Mouse (Mus musculus) T-helper 2 cell (primary cell): ENCODE measurements around the gene Kif22.

Source experiments
- in situ Hi-C: fragments of 300-600 bp; cut with MboI, MseI; formaldehyde crosslinking; loops from one replicate; pipeline ENCODE4 v1.15.1; 2025; ENCODE audit warnings: high pct_unique_total_duplicates

Kif22 gene

DNA sequence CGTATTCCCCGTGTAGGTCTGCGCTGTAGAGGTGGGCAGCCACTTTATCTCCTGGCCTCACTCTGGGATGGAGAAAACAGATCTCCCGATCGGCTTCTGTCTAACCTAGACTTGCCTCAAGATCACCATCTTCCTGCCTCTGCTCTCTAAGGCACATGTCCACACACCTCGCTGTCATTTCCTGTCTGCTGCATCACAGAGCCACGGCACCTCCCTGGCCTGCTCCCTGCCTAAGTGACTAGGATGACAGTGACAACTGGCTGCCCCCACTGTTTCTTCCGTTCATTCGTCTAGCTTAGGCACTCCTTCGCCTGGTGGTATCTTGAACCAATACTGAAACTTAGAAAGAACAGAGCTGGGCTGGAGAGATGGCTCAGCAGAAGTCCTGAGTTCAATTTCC, 42.7 kb downstream of the Kif22 start:
- in situ Hi-C loops: loop anchor here (10.0 kb wide), 1 partner anchor 695 kb away; no protein-coding TSS in a partner anchor

DNA sequence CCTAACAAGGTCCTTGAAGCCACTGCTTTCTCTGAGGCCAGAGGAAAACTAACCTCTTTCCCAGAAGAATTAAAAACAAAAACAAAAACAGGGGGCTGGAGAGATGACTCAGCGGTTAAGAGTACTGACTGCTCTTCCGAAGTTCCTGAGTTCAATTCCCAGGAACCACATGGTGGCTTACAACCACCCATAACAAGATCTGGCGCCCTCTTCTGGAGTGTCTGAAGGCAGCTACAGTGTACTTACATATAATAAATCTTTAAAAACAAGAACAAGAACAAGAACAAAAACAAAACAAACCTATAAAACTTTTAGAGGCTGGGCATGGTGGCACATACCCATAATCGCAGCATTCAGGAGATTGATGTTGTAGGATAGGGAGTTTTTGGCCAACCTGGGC, 45.8 kb downstream of the Kif22 start:
- in situ Hi-C loops: loop anchor here (10.0 kb wide), 1 partner anchor 698 kb away; no protein-coding TSS in a partner anchor

DNA sequence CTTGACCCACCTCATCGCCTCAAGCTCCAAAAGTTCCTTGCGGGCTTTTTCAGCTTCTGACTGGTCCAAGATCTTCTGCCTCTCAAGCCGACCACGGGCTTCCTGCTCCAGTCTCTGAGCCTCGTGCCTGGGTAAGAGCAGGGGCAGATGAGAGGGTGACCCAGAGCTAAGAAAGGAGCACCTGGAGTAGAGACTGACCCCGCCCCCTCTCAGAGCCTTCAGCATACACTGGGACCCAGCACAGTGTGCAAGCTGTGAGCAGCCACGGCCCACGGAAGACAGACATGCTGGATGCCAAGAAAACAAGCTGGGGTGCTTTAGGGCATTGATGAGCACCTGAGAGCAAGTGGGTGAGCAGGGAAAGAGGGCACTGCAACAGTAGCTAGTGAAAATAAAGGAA, 53.5 kb downstream of the Kif22 start:
- in situ Hi-C loops: no loop called here

DNA sequence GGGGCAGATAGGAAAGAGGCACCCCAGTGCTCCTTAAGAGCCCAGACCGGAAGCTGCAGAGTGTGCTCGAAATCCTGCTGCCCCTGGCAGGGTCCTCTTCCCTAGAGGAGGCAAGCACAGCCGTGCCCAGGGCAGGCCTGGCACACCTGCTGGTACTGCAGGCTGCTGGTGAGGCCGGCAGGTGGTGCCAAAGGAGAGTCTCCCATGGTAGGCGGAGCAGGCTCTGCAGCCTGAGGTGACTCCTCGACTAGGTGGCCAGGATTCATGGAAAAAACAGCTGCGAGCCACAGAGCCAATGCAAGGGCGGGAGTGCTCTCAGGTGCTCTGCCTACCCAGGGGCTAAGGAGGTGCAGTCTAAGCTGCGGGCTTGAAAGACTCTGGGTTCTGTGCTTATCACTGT, 56.0 kb downstream of the Kif22 start:
- in situ Hi-C loops: no loop called here

DNA sequence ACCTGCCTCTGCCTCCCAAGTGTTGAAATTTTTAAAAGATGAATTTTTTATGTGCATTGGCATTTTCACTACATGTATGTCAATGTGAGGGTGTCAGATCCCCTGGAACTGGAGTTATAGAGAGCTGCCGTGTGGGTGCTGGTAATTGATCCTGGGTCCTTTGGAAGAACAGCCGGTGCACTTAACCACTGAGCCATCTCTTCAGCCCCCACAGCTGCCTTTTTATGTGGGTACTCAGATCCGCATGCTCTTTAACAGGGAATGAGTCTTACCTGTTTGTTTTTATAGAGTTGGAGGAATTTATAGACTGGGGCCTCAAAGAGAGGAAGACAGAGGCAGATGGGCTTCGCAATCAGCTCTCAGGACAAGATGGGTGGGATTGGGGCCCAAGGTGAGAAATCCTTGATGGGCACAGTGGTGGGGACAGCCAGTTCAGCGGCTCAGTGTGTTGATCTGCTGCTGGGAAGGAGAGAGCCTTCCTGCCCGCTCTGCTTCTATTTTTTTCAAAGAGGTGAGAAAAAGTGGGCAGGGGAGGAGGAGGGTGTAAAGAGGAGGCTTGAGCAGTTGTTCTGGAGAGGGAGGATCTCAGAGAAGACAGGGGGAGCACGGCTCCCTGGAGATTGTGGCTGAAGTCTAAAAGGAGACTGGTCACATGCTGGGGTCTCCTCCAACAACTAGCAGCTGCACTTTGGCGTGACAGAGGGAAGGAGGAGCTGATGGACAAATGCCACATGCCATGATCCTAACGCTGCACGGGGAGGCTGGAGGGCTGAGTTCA, 57.4 kb downstream of the Kif22 start:
- in situ Hi-C loops: no loop called here

DNA sequence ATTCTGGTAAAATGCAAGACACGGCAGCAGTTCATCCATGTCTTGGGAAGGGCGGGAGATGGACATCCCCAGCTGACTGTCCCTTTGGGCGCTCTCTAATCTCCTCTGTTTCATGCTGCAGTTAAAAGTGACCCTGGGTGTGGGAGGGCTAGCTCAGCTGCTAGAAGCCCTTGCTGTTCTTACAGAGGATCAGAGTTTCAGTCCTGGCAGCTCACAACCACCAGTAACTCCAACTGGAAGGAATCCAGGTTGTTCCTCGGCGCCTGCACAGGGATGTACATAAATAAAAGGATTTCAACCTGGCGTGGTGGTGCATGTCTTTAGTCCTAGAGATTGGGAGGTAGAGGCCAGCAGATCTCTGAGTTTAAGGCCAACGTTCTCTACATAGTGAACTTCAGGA, 59.2 kb downstream of the Kif22 start:
- in situ Hi-C loops: no loop called here

DNA sequence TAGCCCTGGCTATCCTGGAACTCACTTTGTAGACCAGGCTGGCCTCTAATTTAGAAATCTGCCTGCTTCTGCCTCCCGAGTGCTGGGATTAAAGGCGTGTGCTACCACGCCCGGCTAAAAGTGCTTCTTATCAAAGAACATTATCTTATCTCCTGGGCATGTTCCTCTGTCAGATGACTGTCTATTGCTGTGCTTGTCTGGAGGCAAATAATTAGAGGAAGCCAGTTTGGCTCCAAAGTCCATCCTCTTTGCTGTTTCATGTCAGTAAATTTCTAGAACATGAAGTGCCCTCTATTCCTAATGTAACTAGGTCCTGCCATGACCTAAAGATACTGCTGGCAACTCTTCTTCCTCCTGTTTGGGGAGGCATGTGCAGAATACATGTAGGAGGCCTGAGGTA, 60.2 kb downstream of the Kif22 start:
- in situ Hi-C loops: no loop called here

DNA sequence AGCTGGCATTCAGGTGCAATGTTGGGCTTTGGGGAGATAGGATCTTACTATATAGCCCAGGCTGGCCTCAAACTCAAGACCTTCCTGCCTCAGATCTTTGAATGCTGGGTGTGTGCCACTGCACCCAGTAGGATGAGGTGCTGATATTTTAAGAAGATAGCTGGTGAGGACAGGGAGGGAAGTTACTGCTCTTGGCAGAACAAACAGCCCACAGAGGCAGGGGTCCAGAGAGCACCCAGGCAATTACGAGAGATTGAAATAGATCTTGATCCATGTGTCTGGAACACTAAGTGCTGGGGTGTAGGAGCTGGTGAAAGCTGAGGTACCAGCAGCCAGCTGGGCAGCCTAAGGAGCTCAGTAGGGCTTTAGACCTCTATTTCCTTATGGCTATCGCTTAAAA, 60.7 kb downstream of the Kif22 start:
- in situ Hi-C loops: no loop called here

DNA sequence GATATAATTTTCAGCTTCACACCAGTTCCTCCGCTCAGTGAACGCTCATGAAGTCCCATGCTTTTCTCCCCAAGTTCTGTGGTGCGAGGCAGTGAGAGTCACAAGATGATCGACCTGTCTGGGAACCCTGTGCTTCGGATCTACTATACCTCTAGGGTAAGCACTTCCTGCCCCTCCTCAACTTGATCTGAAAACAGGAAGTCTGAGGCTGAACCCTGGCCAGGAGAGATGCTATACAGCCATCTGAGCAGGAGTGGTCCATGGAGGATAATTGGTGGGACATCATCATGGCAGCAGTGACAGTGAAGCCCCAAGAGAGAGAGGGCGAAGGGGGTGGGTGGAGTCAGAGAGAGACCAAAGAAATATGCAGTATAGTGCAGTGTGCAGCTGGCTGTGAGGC, 63.4 kb downstream of the Kif22 start:
- in situ Hi-C loops: no loop called here
